Mouse (Mus musculus) MEL (cell line): Measurements from ENCODE around the gene Kirrel2. TPM values are rescaled to one million over a fixed set of nuclear protein-coding genes. Genes with fewer than 3 reads are reported as not detected.

Experiments used
- DNase-seq: peaks from one replicate; pipeline ENCODE4 v3.0.0; 2011; ENCODE audit warnings: low read depth, low spot score
- H3K27ac ChIP-seq: 2 replicates; pipeline ENCODE4 v1.5.1; 2012; ENCODE audit warnings: low read depth, mild to moderate bottlenecking, control low read depth, low read length, moderate library complexity; ENCODE audit not compliant: control insufficient read depth
- H3K27me3 ChIP-seq, 2 experiments: fragments of 150-350 bp in 1 of 2; sonication (generic) in 1 of 2; 2 replicates each; pipeline ENCODE4 v1.6.1; 2012; ENCODE audit warnings: low read length in 2 of 2, mild to moderate bottlenecking in 2 of 2, improper control_type of control experiment in 1 of 2, moderate library complexity in 1 of 2; ENCODE audit not compliant: insufficient read depth in 2 of 2, control insufficient read depth in 1 of 2
- H3K36me3 ChIP-seq, 2 experiments: 2 replicates each; pipeline ENCODE4 v1.6.1; 2012 to 2014; ENCODE audit warnings: low read length in 2 of 2, improper control_type of control experiment in 1 of 2, inconsistent platforms in 1 of 2, mild to moderate bottlenecking in 1 of 2; ENCODE audit not compliant: insufficient read depth in 2 of 2, control insufficient read depth in 1 of 2
- H3K4me1 ChIP-seq, 2 experiments: fragments of 150-350 bp in 1 of 2; sonication (generic) in 1 of 2; 2 replicates each; pipeline ENCODE4 v1.6.1; 2012; ENCODE audit warnings: low read length in 2 of 2, improper control_type of control experiment in 1 of 2, mild to moderate bottlenecking in 1 of 2; ENCODE audit not compliant: insufficient read depth in 2 of 2, control insufficient read depth in 1 of 2
- H3K4me3 ChIP-seq, 2 experiments: fragments of 150-350 bp in 1 of 2; sonication (generic) in 1 of 2; 2 replicates each; pipeline ENCODE4 v1.5.1; 2012; ENCODE audit warnings: low read depth in 2 of 2, low read length in 2 of 2, mild to moderate bottlenecking in 2 of 2, moderate library complexity in 2 of 2, control low read depth in 1 of 2, improper control_type of control experiment in 1 of 2; ENCODE audit not compliant: control insufficient read depth in 1 of 2, insufficient read depth in 1 of 2
- H3K79me2 ChIP-seq: 2 replicates; pipeline ENCODE4 v1.6.1; 2012; ENCODE audit warnings: mild to moderate bottlenecking, low read length, moderate library complexity; ENCODE audit not compliant: control insufficient read depth, poor library complexity, insufficient read depth
- H3K9ac ChIP-seq: 2 replicates; pipeline ENCODE4 v1.6.1; 2012; ENCODE audit warnings: low read depth, mild to moderate bottlenecking, control low read depth, low read length, moderate library complexity; ENCODE audit not compliant: control insufficient read depth, poor library complexity, severe bottlenecking
- H3K9me3 ChIP-seq: fragments of 150-350 bp; sonication (generic); replicated peaks from 2 replicates; pipeline ENCODE4 v1.6.1; 2012; ENCODE audit warnings: mild to moderate bottlenecking, low read length, improper control_type of control experiment, moderate library complexity; ENCODE audit not compliant: insufficient read depth
- BHLHE40 ChIP-seq: IDR thresholded peaks from 2 replicates; pipeline ENCODE4 v1.6.1; 2012; ENCODE audit warnings: low read depth, mild to moderate bottlenecking, inconsistent platforms, low read length, improper control_type of control experiment, borderline replicate concordance
- E2F4 ChIP-seq: IDR thresholded peaks from 2 replicates; pipeline ENCODE4 v1.6.1; 2011; ENCODE audit warnings: low read depth, low read length, improper control_type of control experiment, borderline replicate concordance
- ELF1 ChIP-seq: IDR thresholded peaks from 2 replicates; pipeline ENCODE4 v1.6.1; 2014; ENCODE audit warnings: low read depth, mild to moderate bottlenecking, inconsistent platforms, low read length, improper control_type of control experiment, moderate library complexity
- ETS1 ChIP-seq: IDR thresholded peaks from 2 replicates; pipeline ENCODE4 v1.6.1; 2012; ENCODE audit warnings: low read depth, mild to moderate bottlenecking, inconsistent platforms, low read length, improper control_type of control experiment, moderate library complexity
- GATA1 ChIP-seq: IDR thresholded peaks from 2 replicates; pipeline ENCODE4 v1.6.1; 2011; ENCODE audit warnings: low read depth, low read length, improper control_type of control experiment
- HCFC1 ChIP-seq: IDR thresholded peaks from 2 replicates; pipeline ENCODE4 v1.6.1; 2012; ENCODE audit warnings: low read depth, mild to moderate bottlenecking, inconsistent platforms, low read length, improper control_type of control experiment, moderate library complexity
- JUND ChIP-seq: IDR thresholded peaks from 2 replicates; pipeline ENCODE4 v1.6.1; 2011; ENCODE audit warnings: low read depth, mild to moderate bottlenecking, improper control_type of control experiment, low read length
- KAT2A ChIP-seq: conservative IDR thresholded peaks from 2 replicates; pipeline ENCODE4 v1.6.1; 2012; ENCODE audit warnings: low read depth, low read length, improper control_type of control experiment, inconsistent platforms
- MAFK ChIP-seq: IDR thresholded peaks from 2 replicates; pipeline ENCODE4 v1.6.1; 2011; ENCODE audit warnings: low read depth, mild to moderate bottlenecking, low read length, improper control_type of control experiment, borderline replicate concordance
- MAX ChIP-seq: IDR thresholded peaks from 2 replicates; pipeline ENCODE4 v1.6.1; 2011; ENCODE audit warnings: low read length, improper control_type of control experiment
- MAZ ChIP-seq: IDR thresholded peaks from 2 replicates; pipeline ENCODE4 v1.6.1; 2012; ENCODE audit warnings: low read depth, mild to moderate bottlenecking, inconsistent platforms, low read length, improper control_type of control experiment
- MXI1 ChIP-seq: IDR thresholded peaks from 2 replicates; pipeline ENCODE4 v1.6.1; 2011; ENCODE audit warnings: mild to moderate bottlenecking, low read depth, low read length, improper control_type of control experiment
- MYB ChIP-seq: IDR thresholded peaks from 2 replicates; pipeline ENCODE4 v1.6.1; 2011; ENCODE audit warnings: mild to moderate bottlenecking, low read depth, low read length, improper control_type of control experiment
- MYC ChIP-seq: IDR thresholded peaks from 2 replicates; pipeline ENCODE4 v1.6.1; 2011; ENCODE audit warnings: low read depth, mild to moderate bottlenecking, low read length, improper control_type of control experiment, moderate library complexity
- NRF1 ChIP-seq: IDR thresholded peaks from 2 replicates; pipeline ENCODE4 v1.6.1; 2014; ENCODE audit warnings: low read depth, mild to moderate bottlenecking, inconsistent platforms, low read length, improper control_type of control experiment, moderate library complexity; ENCODE audit not compliant: poor library complexity, insufficient read depth, severe bottlenecking
- POLR2AphosphoS2 ChIP-seq: IDR thresholded peaks from 2 replicates; pipeline ENCODE4 v1.6.1; 2011; ENCODE audit warnings: low read length, improper control_type of control experiment
- POLR2AphosphoS5 ChIP-seq: IDR thresholded peaks from 2 replicates; pipeline ENCODE4 v1.6.1; 2012; ENCODE audit warnings: low read depth, borderline replicate concordance, mild to moderate bottlenecking, inconsistent platforms, low read length, moderate library complexity, mixed read lengths
- RCOR1 ChIP-seq: IDR thresholded peaks from 2 replicates; pipeline ENCODE4 v1.6.1; 2012; ENCODE audit warnings: low read depth, mild to moderate bottlenecking, inconsistent platforms, low read length, improper control_type of control experiment
- SIN3A ChIP-seq: IDR thresholded peaks from 2 replicates; pipeline ENCODE4 v1.6.1; 2012; ENCODE audit warnings: low read length, improper control_type of control experiment, inconsistent platforms
- TAL1 ChIP-seq: IDR thresholded peaks from 2 replicates; pipeline ENCODE4 v1.6.1; 2012; ENCODE audit warnings: mild to moderate bottlenecking, inconsistent platforms, low read length, moderate library complexity, mixed read lengths
- TCF12 ChIP-seq: IDR thresholded peaks from 2 replicates; pipeline ENCODE4 v1.6.1; 2014; ENCODE audit warnings: low read depth, mild to moderate bottlenecking, inconsistent platforms, low read length, improper control_type of control experiment, moderate library complexity
- UBTF ChIP-seq: IDR thresholded peaks from 2 replicates; pipeline ENCODE4 v1.6.1; 2012; ENCODE audit warnings: low read depth, mild to moderate bottlenecking, inconsistent platforms, low read length, improper control_type of control experiment, moderate library complexity, borderline replicate concordance; ENCODE audit not compliant: insufficient read depth
- USF2 ChIP-seq, 2 experiments: IDR thresholded peaks; 2 replicates each; pipeline ENCODE4 v1.6.1; 2011 to 2012; ENCODE audit warnings: improper control_type of control experiment in 2 of 2, low read length in 2 of 2, borderline replicate concordance in 1 of 2, inconsistent platforms in 1 of 2, low read depth in 1 of 2, mild to moderate bottlenecking in 1 of 2; ENCODE audit not compliant: insufficient read depth in 1 of 2
- ZKSCAN1 ChIP-seq: IDR thresholded peaks from 2 replicates; pipeline ENCODE4 v1.6.1; 2012; ENCODE audit warnings: low read depth, mild to moderate bottlenecking, inconsistent platforms, low read length, improper control_type of control experiment, moderate library complexity
- ZMIZ1 ChIP-seq: IDR thresholded peaks from 2 replicates; pipeline ENCODE4 v1.6.1; 2012; ENCODE audit warnings: low read depth, mild to moderate bottlenecking, inconsistent platforms, low read length, improper control_type of control experiment, moderate library complexity
- polyA plus RNA-seq, 2 experiments: library from polyadenylated mRNA; stranded (reverse) in 1 of 2; unstranded in 1 of 2; fragments of >175 nt in 1 of 2; fragments of >200 nt in 1 of 2; gene quantifications; 2 replicates each; pipeline versions ENCODE4 v1.2.1 to v1.2.4; 2012; ENCODE audit warnings: low replicate concordance in 2 of 2, low read depth in 1 of 2; ENCODE audit not compliant: insufficient read length in 2 of 2, insufficient read depth in 1 of 2, missing spikeins in 1 of 2
- total RNA-seq: library from RNA; depleted of rRNA; stranded (reverse); fragments of 300-350 nt; gene quantifications from 2 replicates; pipeline ENCODE4 v1.2.3, GENCODE M21; 2012

The Kirrel2 gene
- total and polyA plus RNA-seq, 3 experiments = not detected

DNA sequence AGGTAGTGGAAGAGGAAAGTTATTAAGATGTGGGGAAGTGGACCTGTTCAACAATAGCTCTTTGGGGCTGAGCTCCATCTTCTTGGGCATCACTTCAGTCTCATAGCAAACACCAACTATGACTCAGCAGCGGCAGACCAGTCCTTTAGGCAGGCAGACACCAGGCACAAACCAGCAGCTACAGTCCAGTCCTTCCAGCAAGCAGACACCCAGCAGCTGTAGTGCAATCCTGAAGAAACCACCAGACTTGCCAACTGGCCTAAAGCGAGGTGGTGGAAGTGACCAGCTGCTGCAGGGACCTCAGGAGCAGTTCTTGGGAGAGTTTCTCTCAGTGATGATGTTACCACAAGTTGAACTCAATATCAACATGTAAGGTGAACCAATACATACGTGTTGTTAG, 48.9 kb downstream of the Kirrel2 start:
- Histone ChIP-seq H3K4me1 (peaks cover 3 to 16% of the 10 kb centered on the region in 2 experiments; a peak in 3 of 4 replicates), H3K4me3 (no peak overlapping the region), H3K79me2 (no peaks in the 10 kb centered on the region), H3K27me3 (peaks cover 0 to 1% of the 10 kb centered on the region in 2 experiments; a peak in 2 of 4 replicates), H3K9ac (no peak overlapping the region), H3K36me3 (peaks cover 0 to 8% of the 10 kb centered on the region in 2 experiments; a peak in 2 of 4 replicates), H3K9me3 (no peaks in the 10 kb centered on the region), H3K27ac (no peak overlapping the region)
- TF ChIP-seq ELF1 = no peak
- no peak for TF ChIP-seq KAT2A
- TF ChIP-seq UBTF = no peak
- no peak for TF ChIP-seq USF2 (IDR thresholded peaks at IDR 0.05; ENCODE audit: borderline replicate concordance in 1 of 2, insufficient read depth in 1 of 2, low read depth in 1 of 2, low read length in 2 of 2)
- TF ChIP-seq NRF1 = no peak
- no peak for TF ChIP-seq RCOR1
- no peak for TF ChIP-seq MYC
- TF ChIP-seq MXI1 = no peak
- TF ChIP-seq MAZ = no peak
- no peak for DNase-seq

- H3K27ac ChIP-seq = no peak overlapping the region
- no peak for DNase-seq
- H3K9me3 ChIP-seq = no peaks in the 10 kb centered on the region
- no peak for TF ChIP-seq TAL1
- TF ChIP-seq MAZ = no peak
- no peak for TF ChIP-seq ZKSCAN1
- no peak for TF ChIP-seq POLR2AphosphoS2
- TF ChIP-seq POLR2AphosphoS5 = no peak
- no peak for TF ChIP-seq TCF12
- no peak for TF ChIP-seq E2F4
- TF ChIP-seq HCFC1 = no peak
- no peak for TF ChIP-seq MXI1
- TF ChIP-seq ZMIZ1 = no peak
- TF ChIP-seq BHLHE40 = no peak
- TF ChIP-seq MYB = no peak
- TF ChIP-seq SIN3A = no peak
- no peak for TF ChIP-seq GATA1
- no peak for TF ChIP-seq JUND
- TF ChIP-seq RCOR1 = no peak
- TF ChIP-seq MAX = no peak
- TF ChIP-seq MAFK = no peak
- no peak for TF ChIP-seq ETS1
- H3K9ac ChIP-seq = no peak overlapping the region
- H3K27me3 ChIP-seq = peaks cover 1 to 2% of the 10 kb centered on the region in 2 experiments; a peak in 3 of 4 replicates
- no peaks in the 10 kb centered on the region for H3K36me3 ChIP-seq
- no peaks in the 10 kb centered on the region for H3K4me1 ChIP-seq
- H3K79me2 ChIP-seq = no peaks in the 10 kb centered on the region
- H3K4me3 ChIP-seq = no peak overlapping the region
Observed at GRCm38 (mm10) chr7:30402343-30402742, 55.1 kb downstream of the Kirrel2 start.
